Mouse (Mus musculus) ES-E14 (cell line): ENCODE measurements around the gene Magi2.

ENCODE experiments used
- ZC3H11A ChIP-seq: IDR thresholded peaks from 2 replicates; pipeline ENCODE4 v1.6.1; 2012; ENCODE audit warnings: low read depth, mild to moderate bottlenecking, inconsistent platforms, low read length, borderline replicate concordance
- ZNF384 ChIP-seq: IDR thresholded peaks from 2 replicates; pipeline ENCODE4 v1.6.1; 2012; ENCODE audit warnings: low read depth, low read length, inconsistent platforms

DNA sequence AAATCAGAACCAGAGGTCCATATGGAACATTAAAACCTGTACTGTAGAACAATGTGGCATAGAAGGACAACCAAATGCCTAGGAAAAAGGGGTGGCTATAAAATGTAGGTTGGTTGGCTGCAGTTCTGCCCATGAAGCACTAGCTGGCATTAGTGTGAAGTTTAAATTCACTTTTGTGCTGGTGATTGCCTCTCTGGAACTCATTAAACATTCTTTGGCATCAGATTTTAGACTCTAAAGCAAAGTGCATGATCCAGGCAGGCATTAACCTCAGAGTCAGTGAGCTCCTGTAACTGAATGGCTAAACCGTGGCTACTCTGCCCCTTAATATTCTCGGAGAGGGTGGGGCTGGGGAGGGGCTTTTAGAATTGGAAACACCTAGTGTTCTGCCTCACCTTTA lies 706.4 kb downstream of the Magi2 start:
- TF ChIP-seq ZC3H11A (no peak), ZNF384 (no peak)
